Mouse (Mus musculus) right cerebral cortex, postnatal 4 days (tissue): ENCODE results near the gene Npffr2.
"Not testable (repeated sequence)": the region's sequence is repeated elsewhere in the genome, so short reads cannot be mapped to it uniquely, and the experiment has no call there.

ENCODE experiments used
- DNase-seq: peaks from one replicate; pipeline ENCODE4 v3.0.0-alpha.2; 2022

Gene Npffr2

GRCm38 (mm10) chr5:89526878-89527578, at the start of gene Npffr2:
TSS of gene Npffr2 (plus strand) at chr5:89527429.
- peak; percentile 33 for DNase-seq

GRCm38 (mm10) chr5:89492560-89492959, 34.7 kb upstream of the Npffr2 start:
- DNase-seq: no peak

GRCm38 (mm10) chr5:89500182-89500581, 27.0 kb upstream of the Npffr2 start:
- DNase-seq: no peak

- DNase-seq: no peak
Measured at GRCm38 (mm10) chr5:89518641-89519040, 8.6 kb upstream of the Npffr2 start.

- DNase-seq: no peak
Measured at GRCm38 (mm10) chr5:89526181-89526778, 949 bp upstream of the Npffr2 start.

- DNase-seq: no peak
Measured at GRCm38 (mm10) chr5:89528951-89529350, 1.7 kb downstream of the Npffr2 start.

- no peak for DNase-seq
Measured at GRCm38 (mm10) chr5:89529391-89529790, 2.2 kb downstream of the Npffr2 start.

- no peak for DNase-seq
Measured at GRCm38 (mm10) chr5:89536018-89536417, 8.8 kb downstream of the Npffr2 start.

- DNase-seq: no peak
Measured at GRCm38 (mm10) chr5:89542472-89542871, 15.2 kb downstream of the Npffr2 start.

GRCm38 (mm10) chr5:89543476-89543875, 16.2 kb downstream of the Npffr2 start:
- DNase-seq: peak; percentile 76

- DNase-seq: not testable (repeated sequence)
Measured at GRCm38 (mm10) chr5:89559118-89559517, 31.9 kb downstream of the Npffr2 start.

GRCm38 (mm10) chr5:89561381-89561780, 34.2 kb downstream of the Npffr2 start:
- DNase-seq: no peak

- DNase-seq: no peak
Measured at GRCm38 (mm10) chr5:89578678-89579077, 51.4 kb downstream of the Npffr2 start.

GRCm38 (mm10) chr5:89579181-89579580, 52.0 kb downstream of the Npffr2 start:
- DNase-seq: no peak

GRCm38 (mm10) chr5:89581143-89581542, 53.9 kb downstream of the Npffr2 start:
- no peak for DNase-seq

- DNase-seq: no peak
Measured at GRCm38 (mm10) chr5:89581742-89582366, 54.6 kb downstream of the Npffr2 start.

- no peak for DNase-seq
Measured at GRCm38 (mm10) chr5:89585021-89585420, 57.8 kb downstream of the Npffr2 start.

- DNase-seq: no peak
Measured at GRCm38 (mm10) chr5:89592301-89592700, 65.1 kb downstream of the Npffr2 start.

- no peak for DNase-seq
Measured at GRCm38 (mm10) chr5:89611322-89612015, 84.2 kb downstream of the Npffr2 start.

GRCm38 (mm10) chr5:89612262-89612661, 85.0 kb downstream of the Npffr2 start:
- DNase-seq: no peak

GRCm38 (mm10) chr5:89631599-89631998, 104.4 kb downstream of the Npffr2 start:
- DNase-seq: peak; percentile 68
